Mouse (Mus musculus) brain, embryonic 14.5 days (tissue): ENCODE results near the gene Serpina1a.
"Not testable (repeated sequence)": the region's sequence is repeated elsewhere in the genome, so short reads cannot be mapped to it uniquely, and the experiment has no call there.

Source experiments
- CTCF ChIP-seq: fragments of 200-500 bp; IDR thresholded peaks from 2 replicates; pipeline ENCODE4 v1.5.1; 2012; ENCODE audit warnings: inconsistent platforms, mild to moderate bottlenecking, moderate library complexity, borderline replicate concordance; ENCODE audit not compliant: insufficient read depth, insufficient read length; ENCODE audit errors: extremely low read depth
- POLR2A ChIP-seq: fragments of 200-500 bp; IDR thresholded peaks from 2 replicates; pipeline ENCODE4 v1.6.1; 2012; ENCODE audit warnings: mild to moderate bottlenecking, inconsistent platforms, borderline replicate concordance; ENCODE audit not compliant: poor library complexity, insufficient read depth, insufficient read length, severe bottlenecking; ENCODE audit errors: extremely low read depth

GRCm38 (mm10) chr12:103904837-103905340 lies 41.5 kb upstream of the Serpina1a start, which contains the start of gene Serpina1c:
- not testable (repeated sequence) for TF ChIP-seq POLR2A, CTCF
